Mouse (Mus musculus): ENCODE data around the gene Epha7. TPM values are rescaled to one million over a fixed set of nuclear protein-coding genes. Genes with fewer than 3 reads are reported as not detected.

Epha7 gene
- polyA plus RNA-seq (2012; rRNA removed) (19.9 and 21.2 TPM in 2 replicates), polyA plus RNA-seq (2014; fragmentation: Nextera tagmentation; extraction: Ambion mirVana) (35.9 and 48.7 TPM in 2 replicates)

- WGBS = under 1% methylated on average over 44 of the region's 48 CpGs
- TF ChIP-seq POLR2A (IDR thresholded peaks at IDR 0.05; ENCODE audit: borderline replicate concordance, extremely low read depth, insufficient read depth, insufficient read length) = peak; percentile 97; the same call in 1 of the 2 replicates
- Histone ChIP-seq H3K27me3 (ENCODE audit: control insufficient read depth, insufficient read depth, low read length) (no peaks in the 10 kb centered on the region), H3K4me3 (replicated peaks; ENCODE audit: low read length) (peak within 1 kb of the TSS; percentile 82), H3K27ac (replicated peaks; ENCODE audit: low read depth, low read length) (peak within 1 kb of the TSS; percentile 96), H3K4me2 (replicated peaks; ENCODE audit: low read depth, low read length, severe bottlenecking) (peak within 1 kb of the TSS; percentile 76), H3K4me1 (ENCODE audit: control insufficient read depth, insufficient read depth, low read length) (peaks cover 4% of the 10 kb centered on the region; the same call in 1 of the 2 replicates), H3K9ac (ENCODE audit: low read depth, low read length, severe bottlenecking) (peak within 1 kb of the TSS; percentile 82), H3K9me3 (ENCODE audit: control insufficient read depth, low read length) (no peaks in the 10 kb centered on the region), H3K36me3 (ENCODE audit: control insufficient read depth, insufficient read depth, low read length) (no peaks in the 10 kb centered on the region)
- DNase-seq (ENCODE audit: low spot score) = peak; percentile 98
- peak; percentile 97 for ATAC-seq (ENCODE audit: low FRiP score, low read depth)
Observed at GRCm38 (mm10) chr4:28812691-28813289, at the start of gene Epha7. Epha7 (plus strand) TSS chr4:28813131.

GRCm38 (mm10) chr4:28783961-28784360 is 29.0 kb upstream of the Epha7 start:
- 13% methylated on average over 3 of the region's 3 CpGs for WGBS
- peak; percentile 64 for DNase-seq (ENCODE audit: low spot score)
- TF ChIP-seq POLR2A (IDR thresholded peaks at IDR 0.05; ENCODE audit: borderline replicate concordance, extremely low read depth, insufficient read depth, insufficient read length) = no peak
- Histone ChIP-seq H3K4me3 (replicated peaks; ENCODE audit: low read length) (no peak overlapping the region), H3K36me3 (ENCODE audit: control insufficient read depth, insufficient read depth, low read length) (no peaks in the 10 kb centered on the region), H3K27me3 (ENCODE audit: control insufficient read depth, insufficient read depth, low read length) (no peaks in the 10 kb centered on the region), H3K9me3 (ENCODE audit: control insufficient read depth, low read length) (no peaks in the 10 kb centered on the region), H3K27ac (replicated peaks; ENCODE audit: low read depth, low read length) (no peak overlapping the region), H3K4me2 (replicated peaks; ENCODE audit: low read depth, low read length, severe bottlenecking) (no peak overlapping the region), H3K4me1 (ENCODE audit: control insufficient read depth, insufficient read depth, low read length) (no peaks in the 10 kb centered on the region), H3K9ac (ENCODE audit: low read depth, low read length, severe bottlenecking) (no peak overlapping the region)
- ATAC-seq (ENCODE audit: low FRiP score, low read depth) = peak; percentile 84

DNA sequence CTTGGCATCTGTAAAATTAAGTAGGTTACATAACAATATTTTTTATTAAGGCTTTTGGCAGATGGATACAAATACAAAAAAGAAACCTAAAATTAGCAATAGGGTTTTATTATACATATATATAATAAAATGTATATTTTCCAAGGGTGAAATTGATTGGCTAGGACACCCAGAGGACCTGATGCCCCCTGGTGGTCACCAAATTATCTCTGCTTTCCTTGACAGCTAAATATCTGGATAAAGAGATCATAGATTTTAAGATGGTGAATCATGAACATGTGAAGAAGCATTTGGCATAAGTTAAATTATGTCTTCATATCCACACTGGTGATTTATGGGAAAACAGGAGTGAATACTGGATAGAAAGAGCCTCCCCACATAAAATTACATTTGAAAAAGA is 4.1 kb upstream of the Epha7 start:
- H3K4me1 ChIP-seq (ENCODE audit: control insufficient read depth, insufficient read depth, low read length) = peaks cover 4% of the 10 kb centered on the region; the same call in 1 of the 2 replicates
- no peak overlapping the region for H3K9ac ChIP-seq (ENCODE audit: low read depth, low read length, severe bottlenecking)
- H3K9me3 ChIP-seq (ENCODE audit: control insufficient read depth, low read length) = no peaks in the 10 kb centered on the region
- no peaks in the 10 kb centered on the region for H3K27me3 ChIP-seq (ENCODE audit: control insufficient read depth, insufficient read depth, low read length)
- H3K36me3 ChIP-seq (ENCODE audit: control insufficient read depth, insufficient read depth, low read length) = no peaks in the 10 kb centered on the region
- peak; percentile 70 for DNase-seq (ENCODE audit: low spot score)
- TF ChIP-seq POLR2A (IDR thresholded peaks at IDR 0.05; ENCODE audit: borderline replicate concordance, extremely low read depth, insufficient read depth, insufficient read length) = no peak
- no peak overlapping the region for H3K4me2 ChIP-seq (replicated peaks; ENCODE audit: low read depth, low read length, severe bottlenecking)
- H3K4me3 ChIP-seq (replicated peaks; ENCODE audit: low read length) = no peak overlapping the region
- ATAC-seq (ENCODE audit: low FRiP score, low read depth) = no peak
- no peak overlapping the region for H3K27ac ChIP-seq (replicated peaks; ENCODE audit: low read depth, low read length)

- Histone ChIP-seq H3K36me3 (ENCODE audit: control insufficient read depth, insufficient read depth, low read length) (no peaks in the 10 kb centered on the region), H3K9ac (ENCODE audit: low read depth, low read length, severe bottlenecking) (no peak overlapping the region), H3K27me3 (ENCODE audit: control insufficient read depth, insufficient read depth, low read length) (no peaks in the 10 kb centered on the region), H3K4me1 (ENCODE audit: control insufficient read depth, insufficient read depth, low read length) (peaks cover 4% of the 10 kb centered on the region; the same call in 1 of the 2 replicates), H3K4me3 (replicated peaks; ENCODE audit: low read length) (no peak overlapping the region), H3K27ac (replicated peaks; ENCODE audit: low read depth, low read length) (no peak overlapping the region), H3K9me3 (ENCODE audit: control insufficient read depth, low read length) (no peaks in the 10 kb centered on the region), H3K4me2 (replicated peaks; ENCODE audit: low read depth, low read length, severe bottlenecking) (no peak overlapping the region)
- DNase-seq (ENCODE audit: low spot score) (no peak), ATAC-seq (ENCODE audit: low FRiP score, low read depth) (no peak)
- 67% methylated on average over 4 of the region's 4 CpGs for WGBS
- TF ChIP-seq POLR2A (IDR thresholded peaks at IDR 0.05; ENCODE audit: borderline replicate concordance, extremely low read depth, insufficient read depth, insufficient read length) = no peak
Observed at GRCm38 (mm10) chr4:28809703-28810102, 3.2 kb upstream of the Epha7 start.

DNA sequence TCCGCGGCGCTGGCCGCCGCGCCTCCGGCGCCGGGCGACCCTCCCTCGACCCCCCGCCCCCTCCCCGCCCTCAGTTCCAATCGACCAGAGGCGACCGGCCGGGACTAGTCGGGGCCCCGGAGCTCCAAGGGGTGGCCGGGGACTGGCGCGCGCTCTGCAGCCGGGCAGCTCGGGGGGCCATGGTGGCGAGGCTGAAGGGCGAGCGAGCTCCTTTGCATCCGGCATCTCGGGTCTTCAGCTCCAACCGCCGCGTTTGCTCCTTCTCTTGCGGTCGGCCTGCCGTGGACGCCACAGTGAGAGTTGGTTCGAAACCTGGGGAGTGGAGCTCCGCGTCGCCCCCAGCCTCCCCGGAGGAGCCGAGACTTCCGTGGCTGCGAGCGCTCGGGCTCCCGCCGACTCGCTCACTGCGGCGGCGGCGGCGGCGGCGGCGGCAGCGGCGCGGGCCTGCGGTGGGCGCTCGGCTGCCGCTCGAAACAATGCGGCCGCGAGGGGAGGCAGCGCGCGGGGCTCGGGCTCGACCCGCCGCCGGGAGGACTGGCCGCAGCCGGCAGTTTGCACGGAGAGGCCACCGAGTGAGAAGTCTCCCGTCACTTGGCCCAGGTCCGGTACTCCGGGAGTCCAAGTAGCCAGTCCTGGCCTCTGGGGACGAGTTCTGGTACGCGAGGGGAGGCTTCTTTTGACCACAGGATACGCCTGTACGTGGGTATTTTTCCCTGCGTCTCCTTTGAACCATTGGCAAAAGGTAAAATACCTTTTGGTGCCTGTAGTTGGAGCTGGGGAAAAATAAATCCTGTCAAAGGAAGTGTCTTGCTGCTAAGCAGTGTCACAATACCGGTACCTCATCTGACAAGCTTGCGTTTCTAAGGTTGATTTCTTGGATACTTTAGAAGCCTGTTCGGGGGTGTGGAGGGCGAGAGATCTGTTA is 882 bp downstream of the Epha7 start:
- Histone ChIP-seq H3K4me3 (replicated peaks; ENCODE audit: low read length) (peak overlapping the region; percentile 82), H3K4me2 (replicated peaks; ENCODE audit: low read depth, low read length, severe bottlenecking) (peak overlapping the region; percentile 76), H3K27ac (replicated peaks; ENCODE audit: low read depth, low read length) (peak overlapping the region; percentile 96), H3K27me3 (ENCODE audit: control insufficient read depth, insufficient read depth, low read length) (no peaks in the 10 kb centered on the region), H3K9me3 (ENCODE audit: control insufficient read depth, low read length) (no peaks in the 10 kb centered on the region), H3K4me1 (ENCODE audit: control insufficient read depth, insufficient read depth, low read length) (peaks cover 4% of the 10 kb centered on the region; the same call in 1 of the 2 replicates), H3K9ac (ENCODE audit: low read depth, low read length, severe bottlenecking) (peak overlapping the region; percentile 82), H3K36me3 (ENCODE audit: control insufficient read depth, insufficient read depth, low read length) (no peaks in the 10 kb centered on the region)
- no peak for TF ChIP-seq POLR2A (IDR thresholded peaks at IDR 0.05; ENCODE audit: borderline replicate concordance, extremely low read depth, insufficient read depth, insufficient read length)
- WGBS = under 1% methylated on average over 55 of the region's 94 CpGs
- DNase-seq (ENCODE audit: low spot score) (peak; percentile 47), ATAC-seq (ENCODE audit: low FRiP score, low read depth) (peak; percentile 24)

Measured in limb, embryonic 14.5 days (tissue).